Mouse (Mus musculus) brain, embryonic 14.5 days (tissue): Measurements from ENCODE around the gene Hnrnph1.

Experiments
- CTCF ChIP-seq: fragments of 200-500 bp; IDR thresholded peaks from 2 replicates; pipeline ENCODE4 v1.5.1; 2012; ENCODE audit warnings: inconsistent platforms, mild to moderate bottlenecking, moderate library complexity, borderline replicate concordance; ENCODE audit not compliant: insufficient read depth, insufficient read length; ENCODE audit errors: extremely low read depth
- POLR2A ChIP-seq: fragments of 200-500 bp; IDR thresholded peaks from 2 replicates; pipeline ENCODE4 v1.6.1; 2012; ENCODE audit warnings: mild to moderate bottlenecking, inconsistent platforms, borderline replicate concordance; ENCODE audit not compliant: poor library complexity, insufficient read depth, insufficient read length, severe bottlenecking; ENCODE audit errors: extremely low read depth

GRCm38 (mm10) chr11:50415563-50416241 is 38.9 kb downstream of the Hnrnph1 start:
- no peak for TF ChIP-seq CTCF
- no peak for TF ChIP-seq POLR2A
